Mouse (Mus musculus): ENCODE results near the gene Pask.

GRCm38 (mm10) chr1:93305581-93306337, 37.5 kb downstream of the Pask start, which contains the start of gene Mterf4:
- TF ChIP-seq CTCF (IDR thresholded peaks at IDR 0.05; ENCODE audit: borderline replicate concordance, control insufficient read depth, extremely low read depth, insufficient read depth, low read length, poor library complexity) (no peak), POLR2A (IDR thresholded peaks at IDR 0.05; ENCODE audit: control insufficient read depth, extremely low read depth, insufficient read depth, low read length, poor library complexity) (0 out of 2 replicates have a peak, but pooled peaks have one; percentile 41)
